Mouse (Mus musculus): ENCODE results near the gene Serpinb9. TPM values are rescaled to one million over a fixed set of nuclear protein-coding genes. Genes with fewer than 3 reads are reported as not detected.

The Serpinb9 gene
- total RNA-seq, 4 experiments from 2014 or later, result 7.9 to 10.7 (median 9.6) TPM

Other genes with a start within 250 kb of the Serpinb9 start
- 100 to 1,000 TPM; 269 to 374 (median 349) TPM for gene Mylk4, start 219.3 kb upstream of the Serpinb9 start, total RNA-seq (2022)
- gene Wrnip1, start 201.2 kb upstream of the Serpinb9 start, total RNA-seq (2022), result 10 to 100 TPM; 17.0 to 24.1 (median 21.1) TPM
- gene D930007J09Rik, start 200.4 kb upstream of the Serpinb9 start, total RNA-seq (2022), result not detected
- gene Serpinb1a, start 152.1 kb upstream of the Serpinb9 start, total RNA-seq (2022), result 1 to 10 TPM; 3.6 to 7.7 (median 5.9) TPM
- gene Serpinb1c, start 105.0 kb upstream of the Serpinb9 start, total RNA-seq (2022), result 1 to 10 TPM; 2.0 to 3.8 (median 2.4) TPM
- 10 to 100 TPM; 38.5 to 44.4 (median 41.6) TPM for gene Serpinb6b, start 38.0 kb upstream of the Serpinb9 start, total RNA-seq (2022)
- under 1 TPM in 3 of 4 experiments, not detected in 1; 0.16 to 0.22 (median 0.17) TPM for gene Serpinb9b, start 24.2 kb downstream of the Serpinb9 start, total RNA-seq (2022)
- gene Serpinb1b, start 75.3 kb downstream of the Serpinb9 start, total RNA-seq (2022), result not detected
- not detected for gene Serpinb9c, start 156.5 kb downstream of the Serpinb9 start, total RNA-seq (2022)
- gene Serpinb9d, start 189.7 kb downstream of the Serpinb9 start, total RNA-seq (2022), result not detected
- gene Serpinb9e, start 246.4 kb downstream of the Serpinb9 start, total RNA-seq (2022), result not detected

Measured in heart, adult 8-10 months (tissue).